Mouse (Mus musculus): ENCODE data around the gene Cenpf.

The Cenpf gene

DNA sequence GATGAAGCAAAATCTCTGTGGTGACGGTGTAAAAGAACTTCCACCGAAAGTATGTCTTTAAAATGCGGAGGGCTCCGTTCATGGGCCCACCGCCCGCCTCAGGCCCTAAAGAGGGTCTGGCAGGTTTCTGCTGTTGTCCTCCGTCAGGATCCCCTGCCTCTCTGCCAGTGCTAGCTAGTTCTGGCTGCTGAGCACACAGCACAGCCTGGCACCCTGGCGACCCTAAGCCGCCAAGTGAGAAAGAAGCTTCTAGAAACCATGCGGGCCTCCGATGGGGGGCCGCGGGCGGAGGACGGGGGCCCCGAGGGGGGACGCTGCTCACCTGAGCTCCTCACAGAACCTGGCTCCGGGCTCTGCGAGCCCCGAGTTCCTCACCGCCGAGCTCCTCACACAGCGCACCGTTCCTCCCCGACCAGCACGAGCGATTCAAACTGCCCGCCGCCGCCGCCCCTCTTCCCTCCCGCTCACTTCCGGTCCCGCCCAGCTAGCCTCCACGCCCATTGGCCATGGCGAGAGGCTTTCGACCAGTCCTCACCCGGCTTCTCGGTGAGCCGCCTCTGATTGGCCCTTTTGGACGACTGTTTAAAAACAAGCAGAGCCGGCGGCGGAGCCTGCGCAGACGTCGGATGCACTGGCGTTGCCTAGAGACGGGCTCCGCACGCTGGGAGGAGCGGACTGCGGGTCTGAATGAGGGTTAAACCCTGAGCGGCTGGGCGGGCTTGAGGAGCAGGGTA lies at the start of gene Cenpf:
Gene Cenpf, minus strand, starts transcription at position 433 of the 734 bp plus-strand sequence.
- peak; percentile 99 for DNase-seq (ENCODE audit: low spot score)

DNA sequence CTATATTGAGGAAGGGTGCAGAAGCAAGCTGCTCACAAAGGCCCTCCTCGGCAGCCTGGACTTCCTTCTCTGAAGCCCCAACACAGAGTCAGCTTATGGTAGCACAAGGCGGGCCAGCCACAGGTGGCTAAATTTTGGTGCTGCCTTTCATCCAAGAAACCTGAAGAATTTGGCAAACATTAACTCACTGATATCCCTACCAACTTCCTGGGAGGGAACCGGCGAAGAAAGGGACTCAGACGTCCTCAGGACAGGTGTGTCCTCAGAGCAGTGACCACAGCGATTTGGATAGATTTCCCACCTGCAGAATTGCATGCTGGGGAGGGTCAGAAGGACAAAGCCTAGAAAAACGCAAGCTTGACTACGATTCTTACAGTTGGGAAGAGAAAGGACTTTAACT lies 44.3 kb upstream of the Cenpf start:
- DNase-seq (ENCODE audit: low spot score): no peak

DNA sequence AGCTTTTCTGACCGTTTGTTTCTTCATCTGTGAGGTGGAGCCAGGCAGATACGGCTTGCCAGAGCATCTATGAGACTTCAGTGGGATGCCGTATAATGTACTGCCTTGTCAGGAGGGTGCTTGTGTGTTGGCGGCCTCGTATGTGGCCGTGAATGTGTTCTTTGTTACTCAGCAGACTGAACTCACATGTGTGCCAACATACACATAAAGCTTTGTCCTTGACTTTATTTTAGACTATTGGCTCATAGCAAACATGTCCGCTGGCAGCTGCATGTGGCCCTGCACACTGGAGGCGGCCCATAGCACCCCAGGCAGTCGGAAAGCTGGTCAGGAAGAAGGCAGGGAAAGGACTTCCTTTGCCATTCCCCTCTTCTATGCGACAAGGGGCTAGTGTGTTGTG lies 43.8 kb upstream of the Cenpf start:
- no peak for DNase-seq (ENCODE audit: low spot score)

DNA sequence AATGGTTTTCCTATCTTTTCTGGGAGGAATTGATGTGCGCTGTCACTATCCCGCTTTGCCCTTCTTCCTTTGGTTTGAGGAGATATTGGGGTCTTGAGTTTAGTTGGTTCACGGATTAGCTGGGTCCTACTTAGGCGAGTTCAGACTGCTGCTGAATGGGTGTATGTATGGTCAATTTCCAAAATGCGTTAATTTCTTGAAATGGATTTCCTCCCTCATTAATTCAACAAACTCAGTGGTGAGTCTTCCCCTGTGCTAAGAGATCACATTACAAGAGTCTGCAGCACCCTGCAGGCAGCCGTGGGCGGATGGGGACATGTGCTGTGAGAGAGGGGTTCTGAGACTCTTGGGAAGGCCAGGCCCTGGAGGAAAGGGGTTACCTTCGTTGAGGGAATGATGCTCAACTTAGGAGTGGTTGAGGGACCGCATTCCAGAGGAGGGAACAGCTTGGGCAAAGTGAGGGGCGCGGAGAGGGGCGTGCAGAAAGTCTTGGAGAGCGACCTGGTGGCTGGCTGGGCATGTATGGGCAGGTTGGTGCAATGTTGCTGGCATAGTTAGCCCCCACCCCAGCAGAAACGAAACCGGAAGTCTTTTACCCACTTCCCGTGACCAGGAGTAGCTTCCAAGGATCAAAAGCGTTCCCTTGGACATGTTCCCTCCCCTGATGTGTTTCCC lies 41.4 kb upstream of the Cenpf start:
- DNase-seq (ENCODE audit: low spot score): peak; percentile 44

DNA sequence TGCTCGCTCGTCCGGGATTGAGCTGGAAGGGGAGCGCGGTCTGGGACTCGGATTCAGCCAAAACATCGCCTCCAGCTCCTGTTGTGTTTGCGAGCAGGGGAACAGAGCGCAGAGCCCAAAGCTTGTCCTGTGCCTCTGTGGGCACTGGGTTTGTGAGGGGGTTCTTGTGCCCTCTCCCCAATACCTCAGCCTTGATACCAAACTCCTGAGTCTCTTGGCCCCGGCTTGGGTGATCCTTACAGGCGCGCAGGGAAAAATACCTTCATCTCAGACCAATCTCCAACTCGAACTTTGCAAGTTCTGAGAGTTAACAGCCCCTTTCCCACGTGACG lies 40.9 kb upstream of the Cenpf start:
- peak; percentile 53 for DNase-seq (ENCODE audit: low spot score)

DNA sequence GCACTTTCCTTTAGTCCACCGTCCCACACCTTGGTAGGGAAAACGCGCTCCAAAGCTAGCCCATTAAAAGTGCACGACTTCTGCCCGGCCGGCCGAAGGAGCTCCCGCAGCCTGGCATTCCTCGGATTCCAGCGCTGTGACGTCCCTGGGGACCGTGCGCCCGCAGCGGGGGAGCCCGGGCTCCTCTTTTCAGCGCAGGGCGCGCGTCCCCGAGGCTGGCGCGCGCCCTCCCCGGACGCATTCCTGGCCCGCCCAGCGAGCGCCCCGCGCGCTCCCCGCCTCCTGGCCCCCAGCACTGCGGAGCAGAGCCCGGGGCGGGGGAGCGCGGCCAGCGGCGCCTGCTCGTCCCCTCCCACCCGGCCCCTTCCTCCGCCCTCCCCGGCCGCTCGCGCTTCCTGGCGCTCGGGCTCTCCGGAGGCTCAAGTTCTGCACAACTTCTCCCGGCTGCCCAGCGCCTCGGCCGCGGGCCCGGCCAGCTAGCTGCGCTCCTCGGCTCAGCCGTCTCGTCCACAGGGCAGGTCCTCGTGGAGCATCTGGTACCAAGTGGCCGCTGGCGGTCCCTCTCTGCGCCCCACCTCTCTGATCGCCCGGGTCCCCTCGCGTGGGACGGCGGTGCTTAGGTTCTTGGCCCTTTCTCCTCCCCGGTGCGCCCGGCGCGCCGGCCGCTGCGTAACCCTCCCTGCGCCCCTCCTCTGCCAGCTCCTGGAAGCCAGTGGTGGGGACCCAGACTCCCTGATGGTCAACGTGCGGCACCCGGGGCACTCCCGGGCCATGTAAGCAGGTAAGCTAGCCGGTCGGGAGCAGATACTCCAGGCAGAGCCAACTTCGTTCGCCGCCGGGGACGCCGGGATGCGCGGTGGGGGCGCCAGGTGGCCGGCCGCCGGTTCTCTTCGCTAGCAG lies 40.2 kb upstream of the Cenpf start, which contains the start of gene Ptpn14:
Gene Ptpn14, plus strand, starts transcription at position 385 of the 900 bp plus-strand sequence.
- peak; percentile 85 for DNase-seq (ENCODE audit: low spot score)

DNA sequence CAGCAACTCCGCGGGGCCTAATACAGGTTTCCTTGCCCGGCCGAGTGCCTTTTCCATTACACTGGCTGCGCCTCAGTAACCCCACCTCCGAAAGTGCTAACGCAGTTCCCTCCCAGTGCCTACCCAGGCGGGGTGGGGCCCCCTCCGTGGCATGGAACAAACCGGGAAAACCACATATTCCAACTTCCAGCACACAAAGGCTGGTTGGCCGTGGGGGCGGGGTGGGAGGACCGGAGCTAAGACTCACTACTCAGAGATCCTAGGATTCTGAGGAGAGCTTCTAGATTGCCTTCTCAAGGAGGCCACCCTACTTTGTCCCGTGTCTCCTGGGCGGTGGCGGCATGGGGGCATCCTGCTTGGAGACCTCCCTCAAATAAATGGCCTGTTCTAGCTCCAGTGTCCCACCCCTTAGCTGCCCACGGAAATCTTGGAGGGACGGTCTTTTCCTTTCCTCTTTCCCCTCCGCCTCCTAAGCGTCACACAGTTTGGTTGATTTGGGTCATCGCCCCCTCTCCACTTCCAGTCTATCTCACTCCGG lies 39.5 kb upstream of the Cenpf start:
- DNase-seq (ENCODE audit: low spot score): peak; percentile 57

DNA sequence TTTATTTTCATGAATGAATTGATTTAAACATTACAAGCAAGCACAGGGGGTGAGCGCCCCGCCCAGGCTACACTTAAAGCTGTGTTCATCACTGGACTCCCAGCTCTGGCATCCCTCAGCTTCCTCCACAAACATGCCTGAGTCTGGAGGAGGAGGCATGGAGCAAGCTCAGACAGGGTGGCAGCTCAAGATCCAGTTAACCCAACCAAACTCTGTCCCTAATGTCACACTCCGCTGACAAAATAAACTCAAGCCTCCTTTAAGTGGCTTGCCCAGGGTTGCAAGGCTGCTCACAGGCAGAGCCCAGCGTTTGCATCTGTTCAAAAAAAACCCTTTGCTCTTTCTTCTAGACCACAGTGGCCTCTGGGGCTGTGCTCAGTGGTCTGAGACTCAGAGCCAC lies 38.2 kb upstream of the Cenpf start:
- no peak for DNase-seq (ENCODE audit: low spot score)

DNA sequence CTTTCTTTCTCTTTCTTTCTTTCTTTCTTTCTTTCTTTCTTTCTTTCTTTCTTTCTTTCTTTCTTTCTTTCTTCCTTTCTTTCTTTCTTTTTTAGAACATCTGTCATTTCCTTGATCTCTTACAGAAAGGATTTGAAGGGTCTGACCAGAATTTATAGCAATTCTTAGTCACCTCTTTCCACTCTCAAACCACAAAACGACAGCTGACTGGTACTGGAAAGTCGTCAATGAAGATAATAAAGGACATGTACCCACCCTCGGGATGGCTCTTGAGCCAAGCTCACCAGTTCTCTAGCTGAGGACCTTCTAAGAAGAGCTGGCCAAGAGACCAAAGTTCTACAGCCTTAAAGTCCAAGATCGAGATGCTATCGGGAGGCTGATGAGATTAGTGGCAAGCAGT lies 30.7 kb upstream of the Cenpf start:
- DNase-seq (ENCODE audit: low spot score): no peak

DNA sequence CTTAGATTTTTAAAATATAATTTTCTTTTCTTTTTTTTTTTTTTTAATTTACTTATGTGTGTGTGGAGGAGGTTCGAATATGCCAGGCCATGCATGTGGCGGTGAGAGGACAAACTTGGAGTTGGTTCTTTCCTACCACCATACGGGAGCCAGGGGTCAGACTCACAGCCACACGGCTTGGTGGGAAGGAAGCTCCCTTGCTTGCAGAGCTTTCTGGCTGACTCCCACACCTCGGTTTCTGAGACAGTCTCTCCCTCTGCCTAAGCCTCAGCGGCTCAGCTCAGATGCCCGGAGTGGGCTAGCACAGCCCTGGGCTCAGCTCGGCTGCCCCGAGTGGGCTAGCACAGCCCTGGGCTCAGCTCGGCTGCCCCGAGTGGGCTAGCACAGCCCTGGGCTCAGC lies 29.7 kb upstream of the Cenpf start:
- no peak for DNase-seq (ENCODE audit: low spot score)

DNA sequence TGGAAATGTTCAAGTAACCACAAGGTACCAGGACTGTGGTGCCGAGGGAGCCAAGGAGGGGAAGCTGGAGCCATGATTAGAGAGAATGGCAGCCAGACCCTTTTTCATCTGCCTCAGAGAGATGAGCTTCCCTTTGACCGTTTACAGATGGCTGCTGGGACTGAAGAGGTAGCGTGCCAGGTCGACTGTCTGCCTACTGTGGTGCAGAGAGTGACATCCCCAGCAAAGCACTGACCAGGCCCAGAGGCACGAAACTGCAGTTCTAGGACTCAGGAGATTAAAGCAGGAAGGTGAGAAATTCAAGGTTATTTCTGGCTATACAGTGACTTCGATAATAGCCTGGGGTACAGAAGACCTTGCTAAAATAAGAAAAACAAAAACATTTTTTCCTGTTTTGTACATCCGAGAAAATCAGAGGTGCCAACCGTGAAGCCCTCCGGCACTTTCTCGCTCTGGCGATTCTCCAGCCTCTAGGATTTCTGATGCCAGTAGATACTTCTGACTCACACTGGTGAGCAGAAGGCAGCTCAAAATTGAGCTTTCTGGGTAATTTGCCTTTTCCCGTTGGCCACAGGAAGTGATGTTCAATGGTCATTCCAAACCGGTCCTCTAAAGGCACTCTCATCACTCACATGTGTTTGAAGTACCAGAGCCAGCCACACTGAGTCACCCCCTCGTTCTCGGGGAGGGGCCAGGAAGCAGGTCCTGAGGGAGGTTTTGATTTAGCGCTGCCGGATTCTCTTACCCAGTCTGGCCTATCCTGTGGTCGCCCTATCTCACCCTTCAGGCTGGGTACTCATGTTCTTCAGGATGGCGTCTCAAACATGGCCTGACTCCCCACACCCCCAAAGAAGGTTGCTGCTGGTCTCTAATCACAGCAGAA lies 28.3 kb upstream of the Cenpf start:
- DNase-seq (ENCODE audit: low spot score): no peak

DNA sequence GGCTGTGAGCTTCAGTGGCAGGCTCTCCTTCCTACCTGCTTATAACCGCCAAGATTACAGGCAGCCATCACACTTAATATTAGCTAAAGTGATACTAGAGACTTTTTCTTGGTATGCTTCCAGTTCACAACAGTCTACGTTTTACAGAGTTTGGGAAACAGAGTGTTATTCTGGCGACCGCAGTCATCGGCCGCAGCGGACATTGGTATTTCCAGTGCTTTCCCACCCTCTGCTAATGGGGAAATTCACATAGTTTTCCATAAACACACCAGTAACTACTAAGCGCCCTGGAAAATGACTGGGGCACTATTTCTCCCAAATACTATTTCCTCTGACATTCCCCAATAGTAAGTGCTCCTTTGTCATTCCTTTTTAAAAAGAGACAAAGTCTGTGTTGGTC lies 21.1 kb upstream of the Cenpf start:
- no peak for DNase-seq (ENCODE audit: low spot score)

DNA sequence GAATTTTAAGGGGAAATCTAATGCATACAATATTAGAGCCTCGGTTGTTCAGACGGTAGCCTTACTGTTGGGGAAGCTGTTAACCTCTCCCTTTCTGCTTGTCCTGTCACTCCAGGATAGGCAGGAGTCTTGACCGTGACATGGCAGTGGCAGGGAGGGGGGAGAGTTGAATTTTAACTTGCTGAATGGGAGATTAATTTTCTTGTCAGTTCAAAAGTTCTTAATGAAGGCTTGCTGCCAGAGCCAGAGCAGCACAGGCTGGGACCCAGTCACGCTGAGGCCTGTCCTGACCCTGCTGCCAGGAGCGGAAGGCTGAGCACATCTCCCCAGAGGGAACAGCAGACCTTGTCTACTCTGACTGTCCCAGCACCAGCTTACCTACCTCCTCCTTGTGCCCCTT lies 19.5 kb upstream of the Cenpf start:
- DNase-seq (ENCODE audit: low spot score): no peak

DNA sequence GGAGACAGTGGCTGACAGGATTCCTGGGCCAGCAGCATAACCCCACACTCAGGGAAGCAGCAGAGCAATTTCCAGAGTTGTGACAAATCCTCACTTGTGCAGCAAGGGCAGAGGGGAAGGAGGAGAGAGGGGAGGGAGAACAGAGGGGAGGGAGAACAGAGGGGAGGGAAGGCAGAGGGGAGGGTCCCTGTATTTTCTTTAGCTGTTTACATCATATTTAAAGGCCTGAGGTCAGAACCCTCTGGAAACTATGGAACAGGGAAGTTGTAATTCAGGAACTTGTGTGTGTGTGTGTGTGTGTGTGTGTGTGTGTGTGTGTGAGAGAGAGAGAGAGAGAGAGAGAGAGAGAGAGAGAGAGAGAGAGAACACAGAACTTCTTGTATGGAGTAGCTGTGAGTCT lies 19.1 kb upstream of the Cenpf start:
- no peak for DNase-seq (ENCODE audit: low spot score)

DNA sequence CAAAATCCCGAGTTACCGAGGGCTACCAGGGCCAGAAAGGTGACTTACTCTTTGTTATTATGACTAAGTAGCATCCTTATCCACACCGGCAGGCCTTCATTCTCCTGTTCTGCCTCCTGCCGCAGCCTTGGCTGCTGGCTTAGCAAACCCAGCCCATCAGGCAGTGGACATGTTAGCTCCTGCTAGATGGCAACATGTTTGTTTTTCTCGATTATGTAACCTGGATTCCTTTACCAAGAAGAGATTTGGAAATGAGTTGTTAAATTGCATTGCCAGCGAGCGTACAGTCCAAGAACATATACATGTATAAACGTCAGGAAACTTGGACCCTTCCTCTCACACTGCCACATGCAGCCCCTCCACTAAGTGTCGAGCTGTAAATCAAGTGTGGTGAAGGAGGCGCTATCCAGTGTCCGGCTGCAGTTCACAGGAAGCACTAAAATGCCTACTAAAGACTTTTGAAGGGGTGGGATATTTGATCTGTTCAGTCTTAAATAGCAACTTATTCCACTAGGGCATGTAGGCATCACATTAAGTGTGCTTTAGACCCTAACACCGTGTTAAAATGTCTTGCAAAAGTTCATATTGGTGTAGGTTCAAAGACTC lies 18.3 kb upstream of the Cenpf start:
- peak; percentile 53 for DNase-seq (ENCODE audit: low spot score)

DNA sequence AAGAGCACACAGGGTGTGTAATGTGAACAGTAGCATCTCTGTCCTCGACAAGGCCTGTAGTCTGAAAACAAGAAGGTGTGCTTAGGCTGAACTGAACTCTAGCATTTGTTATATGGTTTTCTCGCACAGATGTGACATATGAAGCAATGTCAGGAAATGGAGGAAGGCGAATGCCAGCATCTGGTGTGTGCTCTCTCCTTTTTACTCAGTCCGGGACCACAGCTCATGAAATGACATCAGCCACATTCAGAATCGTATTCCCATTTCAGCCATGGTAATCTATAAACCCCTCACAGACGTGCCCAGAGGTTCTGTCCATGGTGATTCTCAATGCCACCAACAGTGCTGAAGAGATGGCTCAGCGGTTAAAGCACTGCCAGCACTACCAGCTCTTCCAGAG lies 15.7 kb upstream of the Cenpf start:
- DNase-seq (ENCODE audit: low spot score): no peak

DNA sequence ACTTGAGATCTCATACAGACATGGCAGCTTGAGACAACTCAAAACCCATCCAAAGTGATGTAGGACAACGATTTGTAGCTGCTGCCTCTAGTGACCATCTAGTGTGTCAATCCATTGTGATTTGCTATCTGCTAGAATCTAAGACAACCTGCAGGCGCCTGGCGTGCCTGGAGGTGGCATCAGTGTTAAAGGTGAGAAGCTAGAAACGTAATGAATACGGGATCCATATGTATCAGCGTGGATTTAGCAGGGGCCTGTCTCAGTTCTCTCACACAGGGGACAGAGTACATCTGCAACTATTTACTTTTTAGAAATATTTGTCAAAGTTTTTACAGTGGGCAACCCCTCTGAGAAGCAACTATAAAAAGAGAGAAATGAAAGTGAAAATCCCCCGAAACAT lies 15.3 kb upstream of the Cenpf start:
- DNase-seq (ENCODE audit: low spot score): peak; percentile 58

DNA sequence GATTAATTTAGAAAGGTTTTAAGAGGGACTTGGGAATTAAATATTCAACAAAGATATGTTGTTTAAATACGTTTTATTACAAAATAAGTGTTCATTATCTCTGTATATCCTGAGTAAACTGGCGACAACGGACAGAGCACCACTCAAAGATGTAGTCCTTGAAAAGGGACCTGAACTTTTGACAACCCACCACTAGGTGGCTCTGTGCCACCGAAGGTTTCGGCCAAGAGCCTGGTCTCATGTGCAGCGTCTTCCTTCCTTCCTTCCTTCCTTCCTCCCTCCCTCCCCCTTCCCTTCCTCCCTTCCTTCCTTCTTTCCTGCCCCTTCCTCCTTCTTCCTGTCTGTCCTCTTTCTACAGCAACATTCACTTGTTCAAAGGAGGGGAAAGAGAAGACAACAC lies 13.1 kb upstream of the Cenpf start:
- peak; percentile 84 for DNase-seq (ENCODE audit: low spot score)

DNA sequence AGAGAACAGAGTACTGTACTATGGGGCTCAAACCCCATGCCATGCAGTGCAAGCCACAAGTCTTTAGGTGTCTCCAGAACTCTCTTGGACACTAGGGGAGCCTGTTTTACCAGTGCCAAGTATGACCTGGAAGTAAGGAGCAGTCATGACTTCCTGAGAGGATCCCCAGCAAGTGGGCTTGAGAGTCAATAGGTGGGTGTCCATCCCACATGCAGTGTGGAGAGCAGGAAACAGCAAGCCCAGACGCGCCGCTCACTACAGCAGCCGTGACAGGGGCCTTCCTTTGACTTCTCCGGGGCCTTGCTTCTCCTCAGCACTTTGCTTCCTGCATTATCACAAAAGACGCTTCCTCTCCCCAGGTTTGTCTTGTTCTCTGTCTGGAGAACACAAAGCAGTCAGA lies 12.3 kb upstream of the Cenpf start:
- DNase-seq (ENCODE audit: low spot score): no peak

DNA sequence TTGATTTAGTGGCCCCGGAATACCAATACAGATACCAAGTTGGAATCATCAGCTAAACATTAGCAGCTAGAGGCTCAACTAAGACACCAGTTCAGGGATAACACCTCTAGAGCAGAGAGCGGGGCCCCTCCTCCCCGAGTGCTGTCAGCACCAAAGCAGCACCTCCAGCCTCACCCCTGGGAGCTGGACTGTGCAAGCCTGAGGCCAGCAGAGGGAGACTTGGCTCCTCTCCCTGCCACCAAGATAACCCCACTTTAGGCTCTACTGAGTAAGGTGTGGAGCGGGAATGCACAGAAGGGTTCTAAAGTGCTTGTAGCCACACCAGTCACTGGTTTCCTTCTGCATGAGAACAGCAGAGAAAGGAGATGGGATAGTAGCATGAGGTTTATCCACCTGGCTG lies 10.5 kb upstream of the Cenpf start:
- no peak for DNase-seq (ENCODE audit: low spot score)

DNA sequence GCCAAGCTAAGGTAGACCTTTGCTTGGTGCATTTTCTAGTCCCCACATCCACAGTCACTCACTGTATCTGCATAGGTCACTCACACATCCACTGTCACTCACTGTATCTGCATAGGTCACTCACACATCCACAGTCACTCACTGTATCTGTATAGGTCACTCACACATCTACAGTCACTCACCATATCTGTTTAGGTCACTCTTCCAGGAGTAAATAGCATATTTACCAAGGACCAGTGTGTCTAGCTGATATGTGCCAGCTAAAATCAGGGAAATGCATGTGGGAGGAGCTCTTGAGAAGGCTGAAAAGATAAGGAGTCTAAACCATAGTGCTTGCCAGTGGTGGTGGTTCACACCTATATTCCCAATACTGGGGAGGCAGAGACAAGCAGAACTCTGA lies 7.4 kb upstream of the Cenpf start:
- DNase-seq (ENCODE audit: low spot score): no peak
